Mouse (Mus musculus): Measurements from ENCODE around the gene Aff3.

The Aff3 gene

DNA sequence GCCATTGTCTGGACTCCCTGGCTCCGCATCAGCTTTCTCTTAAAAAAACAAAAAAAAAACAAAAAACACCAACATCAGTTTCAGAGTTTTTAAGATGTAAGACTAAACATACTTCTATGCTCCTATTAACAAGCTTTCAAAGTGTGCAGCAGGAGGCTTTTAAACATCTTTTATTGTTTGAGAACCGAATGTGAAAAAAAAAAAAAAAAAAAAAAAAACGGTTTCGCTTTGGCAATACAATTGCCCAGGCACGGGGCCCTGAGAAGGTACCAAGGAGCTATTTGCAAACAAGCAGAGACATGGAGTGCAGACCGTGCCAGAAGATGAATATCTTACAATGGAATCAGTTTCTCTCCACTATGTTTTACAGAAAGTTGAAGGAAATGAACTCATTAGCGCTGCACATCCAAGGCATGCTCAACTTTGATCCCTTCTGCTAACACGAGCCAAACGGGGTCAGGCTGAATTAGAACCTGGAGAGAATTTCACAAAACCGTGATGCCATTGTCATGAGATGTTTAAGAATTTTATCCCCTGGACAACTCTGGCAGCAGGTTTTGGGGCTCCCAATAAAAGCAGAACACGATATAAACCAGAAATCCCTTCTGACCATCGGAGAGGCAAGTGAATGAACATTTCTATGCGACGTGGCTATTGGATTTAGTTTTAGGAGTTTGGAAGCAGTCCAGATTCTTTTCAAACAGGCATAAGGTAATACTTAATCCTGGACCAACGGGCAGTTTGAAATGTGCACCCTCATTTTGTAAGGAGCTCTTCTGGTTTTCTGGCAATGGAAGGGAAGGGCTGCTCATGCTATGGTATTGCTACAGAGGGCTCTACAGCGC is 344.4 kb downstream of the Aff3 start:
- DNase-seq (ENCODE audit: low spot score) = no peak

DNA sequence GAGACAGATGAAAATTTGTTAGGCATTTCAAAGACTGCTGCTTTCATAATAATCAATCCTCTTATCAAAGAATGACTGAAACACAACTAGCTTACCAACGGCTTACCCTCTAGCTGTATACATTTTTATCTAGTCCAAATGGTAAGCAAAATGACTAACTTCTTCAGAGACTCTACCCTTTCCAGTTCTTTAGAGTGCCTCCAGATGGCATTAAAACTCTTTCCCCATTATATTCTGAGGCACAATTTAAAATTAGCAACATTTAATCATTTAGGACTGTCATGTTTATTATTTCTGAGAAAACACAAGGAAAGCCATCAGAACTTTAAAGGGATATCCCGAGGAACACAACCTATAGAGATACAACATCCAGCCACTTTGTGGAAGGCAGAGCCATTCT is 346.1 kb downstream of the Aff3 start:
- DNase-seq (ENCODE audit: low spot score) = no peak

DNA sequence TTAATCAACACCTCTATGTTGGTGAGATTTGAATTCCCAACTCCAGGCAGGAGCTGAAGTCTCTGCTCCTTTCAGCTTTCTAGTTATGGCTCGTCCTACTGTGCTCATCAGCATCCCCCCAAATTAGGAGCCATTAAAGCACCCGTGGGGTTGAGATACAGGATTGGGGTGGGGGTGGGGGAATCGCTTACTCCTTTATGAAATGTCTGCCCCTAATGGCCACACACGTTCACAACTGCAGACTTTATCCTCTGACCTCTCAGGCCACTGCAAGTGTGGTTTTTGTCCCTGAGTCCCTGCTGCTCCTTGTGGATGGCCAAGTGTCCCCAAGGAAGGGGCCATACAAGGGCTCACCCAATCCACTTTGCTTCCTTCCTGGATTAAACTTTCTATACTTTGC is 348.8 kb downstream of the Aff3 start:
- DNase-seq (ENCODE audit: low spot score) = no peak

DNA sequence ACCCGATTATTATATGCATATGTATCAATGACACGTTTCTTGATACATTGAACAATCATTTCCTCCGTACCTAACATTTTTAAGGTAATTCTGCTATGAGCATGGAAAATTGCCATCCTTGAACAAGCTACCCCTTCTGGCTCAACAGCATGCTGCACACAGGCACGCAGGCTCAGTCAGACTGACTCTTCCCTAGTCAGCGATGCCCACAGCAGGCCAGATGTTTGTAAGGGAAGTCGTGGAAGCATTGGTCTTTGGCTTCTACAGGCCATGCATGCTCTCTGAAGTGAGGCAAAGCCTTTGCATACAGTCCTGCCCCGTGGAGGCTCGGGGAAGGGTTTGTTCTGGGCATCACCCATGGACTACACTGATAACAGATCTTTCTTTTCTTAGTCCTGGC is 354.3 kb downstream of the Aff3 start:
- DNase-seq (ENCODE audit: low spot score) = no peak

DNA sequence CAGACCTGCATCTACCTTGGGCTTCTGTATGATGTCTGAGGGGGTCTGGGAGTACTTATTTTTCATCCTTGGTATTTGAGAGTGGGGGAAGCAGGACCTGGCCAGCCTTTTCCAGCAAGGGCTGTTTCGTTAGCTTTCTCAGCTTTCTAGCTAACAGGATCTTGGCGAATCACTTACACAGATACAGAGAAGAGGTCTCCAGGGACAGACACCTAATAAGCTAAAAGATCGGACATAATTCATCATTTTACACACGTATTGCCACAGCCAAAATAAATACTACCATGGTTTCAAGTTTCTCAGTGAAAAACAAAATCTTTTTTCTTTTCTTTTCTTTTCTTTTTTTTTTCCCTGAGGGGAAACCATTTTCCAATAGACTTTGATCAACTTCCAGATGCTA is 354.7 kb downstream of the Aff3 start:
- DNase-seq (ENCODE audit: low spot score) = no peak

DNA sequence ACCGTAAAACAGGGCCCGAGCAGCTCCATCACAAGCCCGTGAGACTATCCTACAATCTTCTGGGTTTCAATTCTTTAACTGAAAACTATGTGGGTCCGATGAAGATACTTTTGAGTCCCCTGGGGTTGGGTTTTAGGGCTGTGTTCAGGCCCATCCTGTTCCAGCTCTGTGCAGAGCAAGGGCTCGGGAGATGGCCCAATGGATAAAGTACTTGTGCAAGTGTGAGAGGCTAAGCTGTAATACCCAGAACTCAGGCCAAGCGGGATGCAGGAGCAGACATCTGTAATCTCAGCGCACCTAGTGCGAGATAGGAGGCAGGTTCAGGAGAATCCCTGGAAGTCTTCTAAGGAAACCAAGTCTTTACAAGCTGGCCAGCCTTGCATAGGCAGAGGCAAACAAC is 355.4 kb downstream of the Aff3 start:
- DNase-seq (ENCODE audit: low spot score) = no peak

DNA sequence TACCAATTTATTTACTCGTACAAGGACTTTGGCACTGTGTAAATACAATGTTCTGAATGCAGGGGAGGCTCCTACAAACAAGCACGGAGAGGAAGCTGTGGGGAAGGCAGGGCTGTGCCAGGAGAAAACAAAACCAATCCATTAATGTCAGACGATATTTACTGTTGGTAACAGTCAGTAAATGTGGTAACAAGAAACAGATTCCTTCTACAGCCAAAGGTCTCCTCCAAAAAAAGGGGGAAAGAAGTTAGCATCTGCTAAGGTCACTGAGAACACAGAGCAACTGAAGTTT is 356.1 kb downstream of the Aff3 start:
- DNase-seq (ENCODE audit: low spot score) = no peak

DNA sequence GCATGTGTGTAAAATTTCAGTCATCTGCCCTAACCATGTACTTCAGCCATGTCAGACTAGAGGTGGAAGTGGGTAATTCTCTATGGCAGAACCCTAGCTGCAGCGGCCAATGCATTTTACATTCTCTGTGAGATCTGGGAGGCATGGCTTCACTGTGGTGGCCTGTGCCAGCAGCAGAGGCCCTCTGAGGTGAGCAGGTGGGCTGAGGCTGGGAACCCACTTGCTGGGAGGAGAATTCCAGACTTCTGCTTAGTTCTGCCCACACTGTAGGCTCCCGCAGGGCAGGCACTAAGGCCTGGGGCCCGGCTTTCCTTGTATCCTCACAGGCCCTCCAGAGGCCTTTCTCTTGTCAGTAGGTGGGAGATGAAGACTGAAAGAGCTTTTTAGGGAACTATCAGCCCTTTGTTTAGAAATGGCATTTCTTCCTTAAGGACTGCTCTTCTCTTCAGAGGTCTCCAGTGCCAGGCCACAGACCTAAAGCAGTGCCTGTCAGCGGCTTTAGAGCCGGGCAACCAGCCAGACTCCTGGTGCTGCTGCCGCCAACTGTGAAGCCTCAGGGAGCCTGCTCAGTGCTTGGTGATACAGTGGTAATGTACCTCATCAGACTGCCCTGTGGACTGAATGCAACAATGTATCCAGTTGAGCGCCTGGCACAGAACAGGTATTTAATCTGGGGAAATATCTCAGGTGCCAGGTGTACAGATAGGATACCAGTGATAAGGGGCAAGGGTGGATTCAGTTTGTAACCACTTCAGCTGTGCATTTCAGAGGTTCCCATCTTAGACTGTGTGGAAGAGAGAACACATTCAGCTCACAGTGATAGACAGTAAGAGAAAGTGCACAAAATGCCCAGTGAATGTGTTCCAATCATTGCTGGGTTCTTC is 356.7 kb downstream of the Aff3 start:
- no peak for DNase-seq (ENCODE audit: low spot score)

DNA sequence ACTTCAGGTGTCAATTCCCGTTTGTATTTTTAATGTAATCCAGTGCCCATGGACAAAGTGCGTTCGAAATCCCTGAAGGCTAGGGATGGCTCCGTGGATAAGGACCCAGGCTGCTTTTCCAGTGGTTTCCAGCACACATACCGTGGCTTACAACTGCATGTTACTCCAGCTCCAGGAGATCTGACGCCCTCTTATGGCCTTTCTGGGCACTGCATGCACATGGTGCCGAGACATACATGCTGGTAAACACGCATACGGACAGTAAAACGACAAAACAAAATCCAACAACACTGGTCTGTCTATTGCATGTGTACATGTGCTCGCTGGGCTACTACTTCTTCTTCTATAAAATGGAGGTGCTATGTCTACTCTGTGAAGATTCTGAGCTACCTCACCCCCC is 357.5 kb downstream of the Aff3 start:
- DNase-seq (ENCODE audit: low spot score) = no peak

DNA sequence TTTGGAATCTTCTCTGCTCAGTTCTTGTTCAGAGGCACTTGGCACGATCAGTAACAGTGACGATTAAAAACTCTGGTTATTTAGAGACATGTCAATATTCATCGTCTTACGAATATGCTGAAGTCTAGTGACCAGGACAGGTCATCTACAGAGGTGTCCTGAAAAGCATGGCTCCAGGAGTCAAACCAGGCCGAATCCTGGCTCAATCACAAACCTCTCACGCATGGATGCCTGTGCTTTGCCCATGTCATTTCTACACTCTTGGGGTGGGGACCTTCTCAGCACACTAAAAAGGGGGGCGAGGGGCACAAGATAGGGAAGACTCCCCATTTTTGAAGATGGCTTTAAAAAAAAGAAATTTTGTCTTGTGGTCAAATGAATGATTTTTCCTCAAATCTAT is 358.6 kb downstream of the Aff3 start:
- DNase-seq (ENCODE audit: low spot score) = no peak

DNA sequence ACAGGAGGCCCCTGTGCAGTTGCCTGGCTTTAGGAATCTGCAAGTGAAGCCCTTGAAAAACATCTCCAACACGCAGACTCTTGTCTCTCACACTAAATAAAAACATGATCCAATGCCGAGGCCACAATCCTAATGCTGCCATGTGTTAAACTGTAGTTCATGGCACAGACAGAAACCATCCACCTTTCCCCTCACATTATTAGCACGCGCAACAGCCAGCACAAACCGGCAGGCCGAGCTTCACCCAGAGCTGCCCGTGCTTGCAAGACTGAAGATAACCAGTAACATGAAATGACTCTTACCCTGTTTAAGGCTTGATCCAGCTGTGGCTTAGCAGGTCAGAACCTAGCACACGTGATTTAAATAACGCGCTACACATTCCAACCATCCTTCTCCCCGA is 360.4 kb downstream of the Aff3 start:
- DNase-seq (ENCODE audit: low spot score) = no peak

DNA sequence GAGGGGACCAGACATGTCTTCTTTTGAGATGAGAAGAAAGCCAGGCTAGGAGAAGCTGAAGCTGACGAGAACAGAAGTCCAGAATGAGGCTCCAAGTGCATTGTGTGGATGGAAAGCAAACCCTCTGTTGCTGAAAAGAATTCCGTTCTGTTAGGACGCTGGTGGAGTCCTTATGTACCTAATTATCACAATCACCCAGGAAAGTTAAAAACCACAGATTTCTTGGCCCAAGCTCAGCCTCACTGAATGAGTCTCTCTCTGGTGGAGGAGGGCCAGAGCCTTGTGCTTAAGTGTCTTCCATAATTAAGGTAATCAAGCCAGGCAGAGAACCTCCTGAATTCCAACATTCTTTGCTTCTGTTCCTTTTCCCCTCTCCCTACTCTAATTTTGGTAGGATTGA is 366.5 kb downstream of the Aff3 start:
- no peak for DNase-seq (ENCODE audit: low spot score)

DNA sequence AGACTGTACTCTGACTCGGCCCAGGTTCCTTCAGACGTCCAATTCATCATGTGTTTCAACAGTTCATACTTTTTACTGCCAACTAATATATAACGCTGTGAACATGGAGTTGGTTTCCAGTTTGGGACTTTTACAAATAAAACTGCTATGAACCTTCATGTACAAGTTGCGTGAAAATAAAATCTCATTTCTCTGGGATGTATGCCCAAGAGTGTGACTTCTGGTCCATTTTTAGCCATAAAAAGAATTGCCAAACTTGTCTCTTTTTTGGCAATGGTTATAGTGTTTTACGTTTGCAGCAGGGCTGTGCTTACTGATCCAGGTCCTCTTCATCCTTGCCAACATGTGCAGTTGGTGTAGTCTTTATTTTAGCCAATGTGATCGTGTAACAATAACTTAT is 369.8 kb downstream of the Aff3 start:
- no peak for DNase-seq (ENCODE audit: low spot score)

DNA sequence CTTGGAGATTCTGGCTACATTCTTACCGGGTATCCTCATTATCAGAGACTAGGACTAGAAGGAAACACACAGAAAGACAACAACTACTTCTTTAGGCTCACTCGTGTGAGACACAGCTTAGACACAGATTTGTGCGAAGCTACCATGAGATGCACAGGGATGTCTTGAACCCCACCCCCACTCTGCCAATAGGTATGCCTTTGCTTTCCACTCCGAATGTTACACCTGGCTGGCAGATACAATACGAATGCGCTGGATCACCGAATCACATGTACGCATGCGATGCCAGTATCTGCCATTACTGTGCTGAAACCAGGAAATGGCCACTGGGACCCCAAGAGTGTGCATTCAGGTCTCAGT is 370.4 kb downstream of the Aff3 start:
- DNase-seq (ENCODE audit: low spot score) = no peak

DNA sequence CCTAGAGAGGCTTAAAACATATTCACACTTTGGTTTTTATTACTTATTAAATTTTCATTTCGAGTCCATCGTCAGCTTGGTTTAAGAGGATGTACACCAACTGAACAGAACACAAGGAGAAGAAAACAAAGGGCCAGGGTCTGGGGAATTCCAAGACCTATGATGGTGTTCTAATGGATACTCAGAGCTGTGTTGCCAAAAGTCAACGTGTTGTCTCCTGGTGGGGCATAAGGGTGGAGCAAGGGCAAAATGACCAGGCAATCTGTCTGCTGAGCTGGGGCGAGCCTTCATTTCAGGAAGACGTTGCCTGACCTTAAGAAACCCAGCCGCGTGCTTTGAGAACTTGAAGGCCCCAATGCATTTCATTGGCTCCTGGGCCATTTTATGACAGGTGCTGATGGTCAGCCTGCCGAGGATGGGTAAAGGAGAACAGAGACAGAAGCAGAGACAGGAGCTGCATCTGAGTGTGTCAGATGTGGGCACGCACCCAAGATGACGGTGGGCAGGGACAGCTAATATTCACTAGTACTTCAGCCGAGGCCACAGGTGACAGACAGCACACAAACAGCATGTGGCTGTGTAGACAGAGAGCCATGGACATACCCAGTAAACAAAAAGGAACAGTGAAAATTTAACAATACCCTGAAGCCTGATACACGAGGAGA is 371.0 kb downstream of the Aff3 start:
- DNase-seq (ENCODE audit: low spot score) = no peak

DNA sequence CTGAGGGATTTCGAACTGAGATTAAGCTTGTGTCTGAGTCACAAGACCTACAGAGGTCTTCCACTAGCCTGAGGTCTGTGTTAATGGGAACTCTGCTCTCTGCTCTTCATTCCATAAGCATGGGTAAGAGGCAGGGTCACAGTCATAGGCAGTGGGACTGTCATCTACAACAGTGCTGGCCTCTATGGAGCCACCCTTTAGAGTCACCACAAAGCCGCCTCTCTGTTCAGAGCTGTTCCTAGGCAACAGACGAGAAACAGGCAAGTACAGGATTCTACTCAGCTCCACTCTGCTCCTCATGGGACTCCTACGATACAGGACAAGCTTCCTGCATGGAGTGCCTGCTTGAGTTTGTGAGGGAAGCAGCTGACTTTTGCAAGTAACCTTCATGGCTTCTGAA is 371.9 kb downstream of the Aff3 start:
- no peak for DNase-seq (ENCODE audit: low spot score)

DNA sequence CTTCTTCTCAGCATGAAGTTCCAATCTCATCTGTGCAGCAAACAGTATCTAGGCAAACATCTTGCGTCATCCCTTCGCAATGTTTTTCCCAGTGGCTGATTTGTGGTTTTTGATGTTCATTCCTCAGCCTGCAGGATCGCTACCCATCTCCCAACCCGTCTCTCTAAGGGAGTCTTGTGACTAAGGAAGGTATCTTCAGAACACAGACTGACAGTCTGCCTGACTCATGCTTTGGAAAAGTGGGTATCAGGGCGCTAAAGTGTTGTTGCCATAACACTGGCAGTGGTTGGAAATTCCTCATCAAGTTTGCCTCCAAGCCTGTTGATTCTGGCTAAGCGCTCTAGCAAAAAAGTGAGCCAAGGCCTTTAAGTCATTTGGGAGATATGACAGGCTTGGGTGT is 372.8 kb downstream of the Aff3 start:
- DNase-seq (ENCODE audit: low spot score) = no peak

DNA sequence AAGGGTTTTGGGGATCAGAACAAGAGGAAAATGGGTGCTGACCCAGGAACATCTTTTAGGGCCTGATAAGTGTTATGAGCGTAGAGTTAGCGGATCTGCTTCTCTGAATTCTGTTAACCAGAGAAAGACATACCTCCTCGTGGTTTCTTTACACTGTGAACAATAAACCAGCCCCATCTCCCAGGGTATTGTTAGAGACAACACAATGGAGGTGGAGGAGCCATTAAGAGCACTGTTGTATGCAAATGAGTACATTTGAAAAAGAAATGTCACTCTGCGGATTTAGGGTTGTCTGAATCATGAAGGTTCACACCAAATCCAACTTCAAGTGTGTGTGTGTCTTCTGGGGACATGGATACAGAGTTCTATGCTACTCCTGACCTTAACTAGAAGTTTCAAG is 373.3 kb downstream of the Aff3 start:
- DNase-seq (ENCODE audit: low spot score) = no peak

DNA sequence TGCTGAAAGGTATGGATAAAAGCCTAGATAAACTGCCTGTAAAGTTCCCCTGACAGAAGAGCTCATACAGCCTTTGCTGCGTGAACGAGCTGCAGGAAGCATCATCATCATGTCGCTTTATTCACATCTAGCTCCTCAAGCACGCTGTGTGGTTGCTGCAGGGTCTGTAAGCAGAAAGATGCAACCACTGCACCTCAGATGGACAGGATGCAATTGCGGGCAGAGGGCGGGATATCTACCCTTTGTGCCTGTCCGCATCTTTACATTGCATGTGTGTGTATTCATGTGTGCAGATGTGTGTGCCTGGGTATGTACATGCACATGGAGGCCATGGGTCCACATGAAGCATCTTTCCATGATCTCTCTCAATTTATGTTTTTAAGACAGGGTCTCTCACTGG is 373.9 kb downstream of the Aff3 start:
- DNase-seq (ENCODE audit: low spot score) = no peak

DNA sequence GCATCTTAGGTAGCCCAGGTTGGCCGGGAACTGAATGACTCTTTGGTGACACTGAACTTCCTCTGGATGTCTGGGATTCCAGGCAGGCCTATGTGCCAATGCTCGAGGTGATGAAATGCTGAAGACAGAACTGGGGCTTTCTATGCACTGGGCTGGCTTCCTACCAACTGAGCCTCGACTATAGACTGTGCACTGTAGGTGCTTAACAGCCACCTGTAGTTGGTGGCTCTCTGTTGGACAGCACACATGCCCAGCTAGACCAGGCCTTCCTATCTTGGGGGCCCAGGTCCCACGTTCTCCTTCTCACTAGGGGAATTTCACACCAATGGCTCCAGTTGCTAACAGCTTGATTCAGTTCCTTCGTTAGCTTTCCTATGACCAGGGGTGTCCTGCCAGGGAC is 374.9 kb downstream of the Aff3 start:
- DNase-seq (ENCODE audit: low spot score) = no peak

DNA sequence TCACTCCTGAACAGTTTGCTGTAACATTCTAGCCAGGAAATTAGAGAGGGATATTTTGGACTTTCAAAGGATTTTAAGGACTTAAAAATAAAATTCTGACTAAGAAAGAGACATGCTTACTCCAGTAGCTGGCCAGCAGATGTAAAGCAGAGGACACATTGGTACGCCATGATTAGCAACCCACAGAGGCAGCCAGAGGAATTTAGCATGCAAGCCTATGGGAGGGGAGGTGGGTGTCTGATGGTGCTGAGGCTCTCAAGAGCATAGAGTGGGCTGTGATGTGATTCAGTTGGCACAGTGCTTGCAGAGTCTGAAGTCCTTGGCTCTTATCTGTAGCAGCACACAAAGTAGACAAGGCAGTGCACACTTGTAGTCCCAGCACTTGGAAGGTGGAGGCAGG is 376.0 kb downstream of the Aff3 start:
- DNase-seq (ENCODE audit: low spot score) = no peak

DNA sequence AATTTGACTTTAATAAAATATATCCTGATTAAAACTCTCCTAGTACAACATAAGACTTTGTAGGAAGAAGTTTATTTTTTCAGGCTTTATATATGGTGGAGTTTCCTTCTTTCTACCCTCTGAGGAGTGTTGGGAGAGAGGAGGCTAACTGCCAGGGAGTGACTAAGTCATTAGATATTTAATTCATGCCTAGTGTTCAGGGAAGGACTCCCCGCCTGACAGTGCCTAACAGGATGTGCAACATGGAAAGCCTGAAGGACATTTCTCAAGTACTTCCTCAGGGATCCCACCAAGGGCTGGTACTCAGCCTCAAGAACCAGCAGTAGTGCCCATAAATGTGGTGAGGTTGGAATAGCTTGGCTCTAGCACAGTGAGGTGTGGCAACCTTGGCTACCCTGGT is 378.2 kb downstream of the Aff3 start:
- no peak for DNase-seq (ENCODE audit: low spot score)

DNA sequence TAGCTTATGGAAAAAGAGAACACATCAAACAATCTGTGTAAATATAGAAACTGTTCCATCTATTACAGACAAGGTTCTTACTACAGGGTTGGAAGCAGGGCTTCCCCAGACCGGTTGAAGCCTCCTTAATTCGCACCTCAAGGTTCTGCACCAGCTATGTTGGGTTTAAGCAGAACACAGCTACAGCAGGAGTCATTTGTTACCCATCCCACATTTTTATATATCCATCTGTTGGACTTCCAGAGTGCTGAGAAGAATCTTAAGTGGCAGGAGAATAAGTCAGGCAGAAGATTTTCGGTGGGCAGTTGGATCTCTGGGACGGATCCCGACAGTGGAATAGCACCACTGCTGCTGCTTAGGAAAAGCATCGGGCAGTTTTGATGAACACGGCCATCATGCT is 384.2 kb downstream of the Aff3 start:
- DNase-seq (ENCODE audit: low spot score) = no peak

All from c-Kit-positive CD71-positive TER-119-positive erythroid progenitor cells, embryonic 14.5 days (primary cell).